Comparison of ENCODE assay signal across 16 mouse cellular contexts in the genomic region with DNA sequence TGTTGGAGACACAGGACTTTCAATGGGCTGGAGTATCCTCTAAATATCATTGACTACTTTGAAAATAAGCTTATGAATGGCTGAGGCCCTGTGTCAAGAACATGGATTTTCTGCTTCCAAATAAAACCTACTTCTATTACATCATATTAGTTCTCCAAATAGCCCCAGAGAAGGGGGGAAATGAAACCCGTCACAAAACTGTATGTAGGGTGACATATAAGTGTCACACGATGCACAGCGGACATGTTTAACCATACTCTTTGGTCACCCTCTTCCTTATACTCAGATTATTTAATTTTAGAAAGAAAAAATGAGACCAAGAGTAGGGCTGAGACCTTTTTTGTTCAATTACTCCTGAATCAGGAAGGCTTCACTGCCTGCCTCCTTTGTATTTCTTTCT.
"Had no signal": no experiment of that assay in that cellular context is flagged by ENCODE, and none has a peak within 500 bp of the region (broad histone marks: within the 10 kb centered on the region; RNA-seq: fewer than 3 reads in every experiment).

No protein-coding gene starts in this region.

- H3K27me3 ChIP-seq: midbrain, embryonic 13.5 days; neural tube, embryonic 13.5 days; stomach, embryonic 15.5 days had no signal

- H3K4me1 ChIP-seq: stomach, embryonic 15.5 days had no signal

- DNase-seq: kidney, adult 2 months; kidney, postnatal 25 days; layer of hippocampus, adult 9-11 months; liver, postnatal 0 days; lung, embryonic 14.5 days; retina, postnatal 1 day; right cerebral cortex, postnatal 25 days; spleen, adult 18-20 months; thymus, postnatal 25 days had no signal

- H3K9ac ChIP-seq: liver, embryonic 14.5 days; liver, postnatal 0 days; lung, embryonic 14.5 days; midbrain, embryonic 13.5 days; neural tube, embryonic 13.5 days; stomach, embryonic 15.5 days had no signal

- H3K4me3 ChIP-seq: layer of hippocampus, adult 2 months; midbrain, embryonic 13.5 days; myocyte; neural tube, embryonic 13.5 days; stomach, embryonic 15.5 days had no signal

- H3K36me3 ChIP-seq: midbrain, embryonic 13.5 days; neural tube, embryonic 13.5 days; stomach, embryonic 15.5 days had no signal

- H3K27ac ChIP-seq: kidney, postnatal 0 days; layer of hippocampus, adult 2 months; liver, embryonic 14.5 days; midbrain, embryonic 13.5 days; neural tube, embryonic 13.5 days; stomach, embryonic 15.5 days had no signal
